Mouse (Mus musculus) lung, postnatal 0 days (tissue): ENCODE measurements at regions not wholly inside any gene's neighbourhood (a gene's known extent, or its start where the extent isn't known, plus 50 kb on each side); places are given as distances from the start of the nearest gene placed in this dataset.

Experiments
- CTCF ChIP-seq: IDR thresholded peaks from 2 replicates; pipeline ENCODE4 v1.5.1; 2016; ENCODE audit warnings: antibody characterized with exemption, mild to moderate bottlenecking
- EP300 ChIP-seq: IDR thresholded peaks from 2 replicates; pipeline ENCODE4 v1.6.1; 2016; ENCODE audit warnings: antibody characterized with exemption, mild to moderate bottlenecking, control low read depth

GRCm38 (mm10) chr12:107392050-107392795, 96.2 kb upstream of the 3110018I06Rik start:
- TF ChIP-seq CTCF (no peak), EP300 (no peak)
